14 mouse cellular contexts compared by ENCODE assay signal in genomic region chr8:85498577-85498976, GRCm38 (mm10). TPM values are rescaled to one million over a fixed set of nuclear protein-coding genes. Genes with fewer than 3 reads are reported as not detected.
A peak's percentile ranks its signal among the peaks of the same experiment; 100 is the strongest.
DNase-seq lines count a peak whose midpoint lies in the region; ATAC-seq and TF ChIP-seq lines count a peak whose summit lies in the region.
"Had no signal": no experiment of that assay in that cellular context is flagged by ENCODE, and none has a peak within 500 bp of the region (broad histone marks: within the 10 kb centered on the region; RNA-seq: fewer than 3 reads in every experiment).

No protein-coding gene starts in this region.

- no peaks in the 10 kb centered on the region for H3K27me3 ChIP-seq in hindbrain, embryonic 13.5 days
- no peaks in the 10 kb centered on the region for H3K27me3 ChIP-seq in hindbrain, embryonic 16.5 days (replicated peaks; ENCODE audit: control insufficient read depth, insufficient read depth, low read length)
- H3K27me3 ChIP-seq in E14TG2a.4 (ENCODE audit: insufficient read depth, low read length), result no peaks in the 10 kb centered on the region
- H3K27me3 ChIP-seq in neural tube, embryonic 14.5 days (ENCODE audit: control insufficient read depth, insufficient read depth, low read length), result no peaks in the 10 kb centered on the region
- H3K27me3 ChIP-seq: embryonic facial prominence, embryonic 12.5 days had no signal

- peak overlapping the region; percentile 71 for H3K27ac ChIP-seq in hindbrain, embryonic 13.5 days
- no peak overlapping the region for H3K27ac ChIP-seq in hindbrain, embryonic 16.5 days (ENCODE audit: low read depth, low read length)
- H3K27ac ChIP-seq in neural tube, embryonic 14.5 days (ENCODE audit: low read depth, low read length), result peak overlapping the region; percentile 62
- H3K27ac ChIP-seq: embryonic facial prominence, embryonic 12.5 days; heart, embryonic 13.5 days had no signal

- no peaks in the 10 kb centered on the region for H3K9me3 ChIP-seq in hindbrain, embryonic 13.5 days
- no peaks in the 10 kb centered on the region for H3K9me3 ChIP-seq in hindbrain, embryonic 16.5 days (ENCODE audit: control insufficient read depth, low read length)
- no peaks in the 10 kb centered on the region for H3K9me3 ChIP-seq in E14TG2a.4 (ENCODE audit: low read length)
- no peaks in the 10 kb centered on the region for H3K9me3 ChIP-seq in neural tube, embryonic 14.5 days (ENCODE audit: control insufficient read depth, low read length)
- H3K9me3 ChIP-seq: embryonic facial prominence, embryonic 12.5 days; heart, embryonic 13.5 days had no signal

- peaks cover 11% of the 10 kb centered on the region for H3K36me3 ChIP-seq in hindbrain, embryonic 13.5 days
- peaks cover under 1% of the 10 kb centered on the region; the same call in 1 of the 2 replicates for H3K36me3 ChIP-seq in hindbrain, embryonic 16.5 days (ENCODE audit: control insufficient read depth, insufficient read depth, low read length)
- H3K36me3 ChIP-seq in E14TG2a.4 (ENCODE audit: insufficient read depth, low read length), result peaks cover 74% of the 10 kb centered on the region
- 0 out of 2 replicates have a peak, but pooled peaks cover 3% of the 10 kb centered on the region for H3K36me3 ChIP-seq in neural tube, embryonic 14.5 days (ENCODE audit: control insufficient read depth, insufficient read depth, low read length)
- H3K36me3 ChIP-seq: heart, embryonic 13.5 days had no signal

- no peak for TF ChIP-seq CTCF in E14TG2a.4 (conservative IDR thresholded peaks at IDR 0.05; ENCODE audit: low read length)

- H3K4me2 ChIP-seq in hindbrain, embryonic 13.5 days, result no peak overlapping the region
- H3K4me2 ChIP-seq in hindbrain, embryonic 16.5 days (ENCODE audit: low read length), result no peak overlapping the region
- no peak overlapping the region for H3K4me2 ChIP-seq in neural tube, embryonic 14.5 days (ENCODE audit: low read depth, low read length)
- H3K4me2 ChIP-seq: embryonic facial prominence, embryonic 12.5 days; heart, embryonic 13.5 days; liver, embryonic 11.5 days had no signal

- ATAC-seq in hindbrain, embryonic 13.5 days (ENCODE audit: low FRiP score), result no peak
- ATAC-seq in hindbrain, embryonic 16.5 days, result no peak
- ATAC-seq in neural tube, embryonic 14.5 days (ENCODE audit: low read depth), result 0 out of 2 replicates have a peak, but pooled peaks have one; percentile 12
- ATAC-seq in megakaryocyte progenitor cell, adult 5-6 weeks (replicated peaks; ENCODE audit: poor library complexity), result no peak

- H3K4me1 ChIP-seq in hindbrain, embryonic 13.5 days (replicated peaks), result peaks cover 38% of the 10 kb centered on the region
- peaks cover 7% of the 10 kb centered on the region for H3K4me1 ChIP-seq in hindbrain, embryonic 16.5 days (ENCODE audit: control insufficient read depth, insufficient read depth, low read depth, low read length)
- H3K4me1 ChIP-seq in E14TG2a.4 (replicated peaks; ENCODE audit: low read depth, low read length), result peaks cover 92% of the 10 kb centered on the region
- peaks cover 10% of the 10 kb centered on the region for H3K4me1 ChIP-seq in neural tube, embryonic 14.5 days (ENCODE audit: control insufficient read depth, insufficient read depth, low read length)

- H3K4me3 ChIP-seq in hindbrain, embryonic 13.5 days, result no peak overlapping the region
- no peak overlapping the region for H3K4me3 ChIP-seq in hindbrain, embryonic 16.5 days (ENCODE audit: low read length)
- H3K4me3 ChIP-seq in E14TG2a.4 (replicated peaks; ENCODE audit: low read length), result peak overlapping the region; percentile 59
- H3K4me3 ChIP-seq in neural tube, embryonic 14.5 days (ENCODE audit: low read depth, low read length), result no peak overlapping the region
- H3K4me3 ChIP-seq: embryonic facial prominence, embryonic 12.5 days; heart, embryonic 13.5 days had no signal

- WGBS in hindbrain, embryonic 13.5 days, result 21% methylated on average over 2 of the region's 2 CpGs
- 13% methylated on average over 2 of the region's 2 CpGs for whole genome bisulfite sequencing in hindbrain, embryonic 16.5 days
- 13% methylated on average over 2 of the region's 2 CpGs for WGBS in neural tube, embryonic 14.5 days

- no peak overlapping the region for H3K9ac ChIP-seq in hindbrain, embryonic 13.5 days
- H3K9ac ChIP-seq in hindbrain, embryonic 16.5 days (ENCODE audit: low read depth, low read length), result no peak overlapping the region
- H3K9ac ChIP-seq in neural tube, embryonic 14.5 days (replicated peaks; ENCODE audit: low read depth, low read length), result no peak overlapping the region
- H3K9ac ChIP-seq: embryonic facial prominence, embryonic 12.5 days; heart, embryonic 13.5 days had no signal

- DNase-seq in R1 (ENCODE audit: low read depth, low spot score), result peak; percentile 96
- no peak for DNase-seq in T-cell, adult 2 months (ENCODE audit: low spot score)
- DNase-seq: adrenal gland, postnatal 14 days; cerebellum, postnatal 25 days; retina, postnatal 1 day; spleen, adult 18-20 months had no signal

RNA-seq across cellular contexts. Expression of gene Gpt2, which starts 6.2 kb away (rescaled TPM):
- 39.9 and 47.7 TPM in 2 replicates for polyA plus RNA-seq in hindbrain, embryonic 13.5 days (2015; fragmentation: Nextera tagmentation; extraction: Ambion mirVana)
- 58.1 and 62.2 TPM in 2 replicates for polyA plus RNA-seq in hindbrain, embryonic 16.5 days (2015; fragmentation: Nextera tagmentation; extraction: Ambion mirVana)
- polyA plus RNA-seq in neural tube, embryonic 14.5 days (2014; fragmentation: Nextera tagmentation; extraction: Ambion mirVana), result 65.2 and 67.7 TPM in 2 replicates
- 2.5 and 3.5 TPM in 2 replicates for total RNA-seq in megakaryocyte progenitor cell, adult 5-6 weeks (2015)
- total RNA-seq in megakaryocyte progenitor cell, adult 5-6 weeks (2017), result 4.6 and 5.3 TPM in 2 replicates

RNA-seq across cellular contexts. Expression of gene Dnaja2, which starts 56.6 kb away (rescaled TPM):
- polyA plus RNA-seq in hindbrain, embryonic 13.5 days (2015; fragmentation: Nextera tagmentation; extraction: Ambion mirVana), result 168 and 172 TPM in 2 replicates
- 170 and 171 TPM in 2 replicates for polyA plus RNA-seq in hindbrain, embryonic 16.5 days (2015; fragmentation: Nextera tagmentation; extraction: Ambion mirVana)
- 167 and 200 TPM in 2 replicates for polyA plus RNA-seq in neural tube, embryonic 14.5 days (2014; fragmentation: Nextera tagmentation; extraction: Ambion mirVana)
- 127 and 139 TPM in 2 replicates for total RNA-seq in megakaryocyte progenitor cell, adult 5-6 weeks (2015)
- total RNA-seq in megakaryocyte progenitor cell, adult 5-6 weeks (2017), result 121 and 143 TPM in 2 replicates
